In genomic region chr19:55700569-55701282, GRCm38 (mm10) we compare ENCODE assay signal across 12 mouse cellular contexts. TPM values are rescaled to one million over a fixed set of nuclear protein-coding genes. Genes with fewer than 3 reads are reported as not detected.
DNase-seq lines count a peak whose midpoint lies in the region; ATAC-seq and TF ChIP-seq lines count a peak whose summit lies in the region.
"Had no signal": no experiment of that assay in that cellular context is flagged by ENCODE, and none has a peak within 500 bp of the region (broad histone marks: within the 10 kb centered on the region; RNA-seq: fewer than 3 reads in every experiment).

No protein-coding gene starts in this region.

- no peaks in the 10 kb centered on the region for H3K36me3 ChIP-seq in liver, embryonic 16.5 days (ENCODE audit: control insufficient read depth, insufficient read depth)
- no peaks in the 10 kb centered on the region for H3K36me3 ChIP-seq in stomach, postnatal 0 days (ENCODE audit: control insufficient read depth, insufficient read depth, low read length)
- no peaks in the 10 kb centered on the region for H3K36me3 ChIP-seq in midbrain, embryonic 16.5 days (ENCODE audit: control insufficient read depth, insufficient read depth, low read length)
- H3K36me3 ChIP-seq: embryonic facial prominence, embryonic 15.5 days; midbrain, embryonic 12.5 days had no signal

- no peaks in the 10 kb centered on the region for H3K27me3 ChIP-seq in liver, embryonic 16.5 days (ENCODE audit: control insufficient read depth, insufficient read depth, low read depth, low read length)
- H3K27me3 ChIP-seq in stomach, postnatal 0 days (ENCODE audit: control insufficient read depth, insufficient read depth, low read length) = no peaks in the 10 kb centered on the region
- H3K27me3 ChIP-seq in midbrain, embryonic 16.5 days (ENCODE audit: control insufficient read depth, insufficient read depth, low read depth, low read length) = no peaks in the 10 kb centered on the region

- peak overlapping the region; percentile 80 for H3K27ac ChIP-seq in liver, embryonic 16.5 days (ENCODE audit: low read length)
- H3K27ac ChIP-seq in stomach, postnatal 0 days (replicated peaks) = peak overlapping the region; percentile 49
- no peak overlapping the region for H3K27ac ChIP-seq in midbrain, embryonic 16.5 days (ENCODE audit: low read length)
- H3K27ac ChIP-seq: embryonic facial prominence, embryonic 15.5 days; hindbrain, postnatal 0 days; midbrain, embryonic 12.5 days had no signal

- TF ChIP-seq EP300 in stomach, postnatal 0 days (optimal IDR thresholded peaks at IDR 0.05) = no peak

- no peaks in the 10 kb centered on the region; the same call in 1 of the 2 replicates for H3K4me1 ChIP-seq in liver, embryonic 16.5 days (ENCODE audit: control insufficient read depth, low read depth, low read length)
- H3K4me1 ChIP-seq in stomach, postnatal 0 days (replicated peaks; ENCODE audit: control insufficient read depth, insufficient read depth) = no peaks in the 10 kb centered on the region; the same call in 1 of the 2 replicates
- H3K4me1 ChIP-seq in midbrain, embryonic 16.5 days (ENCODE audit: control insufficient read depth, insufficient read depth, low read length) = no peaks in the 10 kb centered on the region; the same call in 1 of the 2 replicates
- H3K4me1 ChIP-seq: embryonic facial prominence, embryonic 15.5 days had no signal

- ATAC-seq in liver, embryonic 16.5 days (ENCODE audit: low read depth) = peak; percentile 77
- peak; percentile 75 for ATAC-seq in stomach, postnatal 0 days (ENCODE audit: low FRiP score, low TSS enrichment)
- ATAC-seq in midbrain, embryonic 16.5 days = no peak
- ATAC-seq: hindbrain, postnatal 0 days had no signal

- peak overlapping the region; percentile 30 for H3K4me2 ChIP-seq in liver, embryonic 16.5 days (ENCODE audit: low read depth, low read length)
- H3K4me2 ChIP-seq in stomach, postnatal 0 days (replicated peaks; ENCODE audit: low read depth) = no peak overlapping the region
- no peak overlapping the region for H3K4me2 ChIP-seq in midbrain, embryonic 16.5 days (ENCODE audit: low read length)
- H3K4me2 ChIP-seq: embryonic facial prominence, embryonic 15.5 days; midbrain, embryonic 12.5 days had no signal

- 1% methylated on average over 11 of the region's 11 CpGs for WGBS in liver, embryonic 16.5 days (ENCODE audit: insufficient replicate concordance)
- WGBS in stomach, postnatal 0 days = 26% methylated on average over 11 of the region's 11 CpGs
- 75% methylated on average over 11 of the region's 11 CpGs for WGBS in midbrain, embryonic 16.5 days

- intact Hi-C loops in gastrocnemius, postnatal 14 days (cut with DNase I; ENCODE audit: low total_unique reads) = no loop called here

- H3K9me3 ChIP-seq in liver, embryonic 16.5 days (replicated peaks; ENCODE audit: control insufficient read depth, low read length) = no peaks in the 10 kb centered on the region
- H3K9me3 ChIP-seq in stomach, postnatal 0 days (ENCODE audit: control insufficient read depth, low read length) = no peaks in the 10 kb centered on the region
- H3K9me3 ChIP-seq in midbrain, embryonic 16.5 days (replicated peaks; ENCODE audit: control insufficient read depth, low read length, poor library complexity, severe bottlenecking) = no peaks in the 10 kb centered on the region
- H3K9me3 ChIP-seq: embryonic facial prominence, embryonic 15.5 days; midbrain, embryonic 12.5 days had no signal

- no peak overlapping the region for H3K9ac ChIP-seq in liver, embryonic 16.5 days (ENCODE audit: low read depth, low read length)
- no peak overlapping the region for H3K9ac ChIP-seq in stomach, postnatal 0 days (ENCODE audit: low read length)
- H3K9ac ChIP-seq in midbrain, embryonic 16.5 days (ENCODE audit: low read depth, low read length) = no peak overlapping the region
- H3K9ac ChIP-seq: embryonic facial prominence, embryonic 15.5 days; midbrain, embryonic 12.5 days had no signal

- no peak for TF ChIP-seq CTCF in stomach, postnatal 0 days (IDR thresholded peaks at IDR 0.05; ENCODE audit: low read depth)

- H3K4me3 ChIP-seq in liver, embryonic 16.5 days (ENCODE audit: low read depth, low read length) = no peak overlapping the region
- no peak overlapping the region for H3K4me3 ChIP-seq in stomach, postnatal 0 days (ENCODE audit: low read depth, low read length)
- no peak overlapping the region for H3K4me3 ChIP-seq in midbrain, embryonic 16.5 days (ENCODE audit: low read depth, low read length)
- H3K4me3 ChIP-seq: embryonic facial prominence, embryonic 15.5 days; midbrain, embryonic 12.5 days had no signal

- DNase-seq in ovary, adult 18-20 months (ENCODE audit: low spot score) = peak; percentile 23
- DNase-seq in ovary, postnatal 10 days (ENCODE audit: low spot score) = no peak
- DNase-seq in kidney, adult 8-10 months = peak; percentile 75 to 83
- peak; percentile 69 for DNase-seq in stomach, postnatal 0 days (ENCODE audit: low spot score)
- DNase-seq in adrenal gland, postnatal 4 days (ENCODE audit: low spot score in 2 of 2) = no peak
- no peak for DNase-seq in gastrocnemius, postnatal 14 days
- DNase-seq: adrenal gland, postnatal 36 days had no signal

RNA-seq across cellular contexts. Expression of gene Tcf7l2, which starts 40.9 kb away (rescaled TPM):
- polyA plus RNA-seq in liver, embryonic 16.5 days (2015; fragmentation: Nextera tagmentation; extraction: Ambion mirVana) = 16.5 and 20.7 TPM in 2 replicates
- polyA plus RNA-seq in stomach, postnatal 0 days (2015; fragmentation: Nextera tagmentation; extraction: Ambion mirVana) = 40.6 and 41.7 TPM in 2 replicates
- total RNA-seq in adrenal gland, postnatal 4 days (2021) = 10 to 100 TPM; 42.6 to 42.7 TPM
- polyA plus RNA-seq in midbrain, embryonic 16.5 days (2015; fragmentation: Nextera tagmentation; extraction: Ambion mirVana) = 824 and 1,080 TPM in 2 replicates
- total RNA-seq in gastrocnemius, postnatal 14 days (2021) = 10 to 100 TPM; 10.7 to 12.9 TPM

Comparison
In these comparisons a context has a peak if more than half of its experiments do, and no peak if none do; other contexts are left out.
1. DNase-seq: peak in ovary, adult 18-20 months (single experiment), kidney, adult 8-10 months (2 of 2) and stomach, postnatal 0 days (single experiment); none in ovary, postnatal 10 days (single experiment), adrenal gland, postnatal 4 days (0 of 2) and gastrocnemius, postnatal 14 days (single experiment).
2. RNA of gene Tcf7l2, which starts 40.9 kb away (polyA plus RNA-seq): 824 to 1,080 TPM in midbrain, embryonic 16.5 days; 40.6 to 41.7 TPM in stomach, postnatal 0 days and 16.5 to 20.7 TPM in liver, embryonic 16.5 days; every median in the first group is over 10 times any median in the second.